Mouse (Mus musculus): Measurements from ENCODE around the gene Nlrp3.
"Not testable (repeated sequence)": the region's sequence is repeated elsewhere in the genome, so short reads cannot be mapped to it uniquely, and the experiment has no call there.

The Nlrp3 gene

GRCm38 (mm10) chr11:59531562-59531961, 9.8 kb upstream of the Nlrp3 start:
- DNase-seq (ENCODE audit: low read depth, low spot score), result no peak

- peak; percentile 79 for DNase-seq (ENCODE audit: low read depth, low spot score)
These were observed 3.9 kb upstream of the Nlrp3 start for GRCm38 (mm10) chr11:59537218-59538130.

GRCm38 (mm10) chr11:59538387-59538786, 3.0 kb upstream of the Nlrp3 start:
- DNase-seq (ENCODE audit: low read depth, low spot score), result peak; percentile 71

GRCm38 (mm10) chr11:59540123-59540522, 1.2 kb upstream of the Nlrp3 start:
- no peak for DNase-seq (ENCODE audit: low read depth, low spot score)

GRCm38 (mm10) chr11:59542442-59542841, 1.1 kb downstream of the Nlrp3 start:
- DNase-seq (ENCODE audit: low read depth, low spot score), result no peak

- no peak for DNase-seq (ENCODE audit: low read depth, low spot score)
These were observed 2.0 kb downstream of the Nlrp3 start for GRCm38 (mm10) chr11:59543376-59543775.

GRCm38 (mm10) chr11:59544005-59544404, 2.6 kb downstream of the Nlrp3 start:
- DNase-seq (ENCODE audit: low read depth, low spot score), result no peak

GRCm38 (mm10) chr11:59554127-59554526, 12.8 kb downstream of the Nlrp3 start:
- DNase-seq (ENCODE audit: low read depth, low spot score), result no peak

- no peak for DNase-seq (ENCODE audit: low read depth, low spot score)
These were observed 13.2 kb downstream of the Nlrp3 start for GRCm38 (mm10) chr11:59554535-59554934.

- no peak for DNase-seq (ENCODE audit: low read depth, low spot score)
These were observed 19.5 kb downstream of the Nlrp3 start for GRCm38 (mm10) chr11:59560906-59561305.

- DNase-seq (ENCODE audit: low read depth, low spot score), result no peak
These were observed 21.0 kb downstream of the Nlrp3 start for GRCm38 (mm10) chr11:59562336-59562735.

GRCm38 (mm10) chr11:59562837-59563236, 21.5 kb downstream of the Nlrp3 start:
- no peak for DNase-seq (ENCODE audit: low read depth, low spot score)

- DNase-seq (ENCODE audit: low read depth, low spot score), result peak; percentile 43
These were observed 27.9 kb downstream of the Nlrp3 start for GRCm38 (mm10) chr11:59569306-59569705.

GRCm38 (mm10) chr11:59575726-59576125, 34.4 kb downstream of the Nlrp3 start:
- no peak for DNase-seq (ENCODE audit: low read depth, low spot score)

GRCm38 (mm10) chr11:59576135-59576534, 34.8 kb downstream of the Nlrp3 start, which contains the start of gene Olfr222:
Olfr222 (minus strand) TSS chr11:59576235.
- not testable (repeated sequence) for DNase-seq (ENCODE audit: low read depth, low spot score)

GRCm38 (mm10) chr11:59584539-59584938, 43.2 kb downstream of the Nlrp3 start:
- DNase-seq (ENCODE audit: low read depth, low spot score), result no peak

GRCm38 (mm10) chr11:59589496-59589895, 48.1 kb downstream of the Nlrp3 start:
- DNase-seq (ENCODE audit: low read depth, low spot score), result no peak

- DNase-seq (ENCODE audit: low read depth, low spot score), result no peak
These were observed 51.8 kb downstream of the Nlrp3 start, which contains the start of gene Olfr223 for GRCm38 (mm10) chr11:59593189-59593588. Olfr223 (minus strand) TSS chr11:59593289.

- no peak for DNase-seq (ENCODE audit: low read depth, low spot score)
These were observed 54.7 kb downstream of the Nlrp3 start for GRCm38 (mm10) chr11:59596091-59596490.

- no peak for DNase-seq (ENCODE audit: low read depth, low spot score)
These were observed 55.6 kb downstream of the Nlrp3 start for GRCm38 (mm10) chr11:59596950-59597349.

- no peak for DNase-seq (ENCODE audit: low read depth, low spot score)
These were observed 57.8 kb downstream of the Nlrp3 start for GRCm38 (mm10) chr11:59599211-59599610.

GRCm38 (mm10) chr11:59600872-59601271, 59.5 kb downstream of the Nlrp3 start:
- DNase-seq (ENCODE audit: low read depth, low spot score), result no peak

- no peak for DNase-seq (ENCODE audit: low read depth, low spot score)
These were observed 60.9 kb downstream of the Nlrp3 start for GRCm38 (mm10) chr11:59602287-59602686.
